Mouse (Mus musculus): Measurements from ENCODE around the gene Hspbap1.

Gene Hspbap1
- long read RNA-seq, experiment 1, partial matches to known transcripts: 1 of 6 reads
- long read RNA-seq, experiment 1, other reads (novel, unspliced or antisense): 1 of 6 reads
- long read RNA-seq, experiment 2, partial matches to known transcripts: 0 of 7 reads
- long read RNA-seq, experiment 2, other reads (novel, unspliced or antisense): 3 of 7 reads

DNA sequence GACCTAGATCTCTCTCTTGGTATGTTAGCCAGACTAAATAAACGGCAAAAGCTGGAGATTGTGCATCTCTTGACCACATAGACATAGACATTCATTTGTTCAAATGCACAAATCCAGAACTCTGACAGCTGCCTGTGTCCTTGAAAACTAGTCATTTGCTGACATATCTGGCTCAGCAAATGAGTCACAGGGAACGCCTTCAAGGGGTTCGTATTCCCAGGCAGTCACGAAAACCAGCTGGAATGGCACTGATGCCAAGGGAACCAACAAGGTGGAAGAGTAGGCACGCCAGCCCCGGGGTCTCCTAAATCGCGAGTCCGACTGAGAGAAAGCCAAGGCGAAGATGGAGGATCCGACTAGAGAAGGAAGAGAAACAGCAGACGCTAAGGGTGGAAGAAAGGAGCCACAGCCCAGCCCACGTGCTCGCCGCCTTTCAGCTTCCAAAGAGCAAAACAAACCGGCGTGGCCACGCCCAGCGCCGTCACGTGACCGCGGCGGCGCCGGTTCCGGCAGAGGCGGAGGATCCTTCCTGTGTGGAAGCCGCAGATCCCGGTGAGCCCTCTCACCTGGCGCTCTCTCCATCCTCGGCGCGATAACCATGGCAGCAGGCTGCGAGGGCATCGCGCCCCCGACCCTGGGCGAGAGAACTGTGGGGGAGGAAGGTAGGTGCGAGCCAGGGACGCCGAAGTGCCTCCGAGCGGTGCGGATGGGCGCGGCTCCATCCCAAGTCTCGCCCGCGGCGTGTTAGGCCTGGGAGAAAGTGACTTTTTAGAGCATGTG is at the start of gene Hspbap1:
TSS of gene Hspbap1 (plus strand) at position 498 of the 780 bp plus-strand sequence.
- intact Hi-C loops (cut with DNase I): no loop called here

GRCm38 (mm10) chr16:35724561-35724960 is 45.6 kb upstream of the Hspbap1 start:
- intact Hi-C loops (cut with DNase I): loop anchor here (10.0 kb wide), 2 partner anchors 180 to 410 kb away; partner anchors contain the start of gene Sema5b

GRCm38 (mm10) chr16:35726601-35727000 is 43.6 kb upstream of the Hspbap1 start:
- intact Hi-C loops (cut with DNase I): loop anchor here (10.0 kb wide), 2 partner anchors 182 to 412 kb away; partner anchors contain the start of gene Sema5b

- intact Hi-C loops (cut with DNase I): loop anchor here (10.0 kb wide), 2 partner anchors 184 to 414 kb away; partner anchors contain the start of gene Sema5b
These were observed 40.9 kb upstream of the Hspbap1 start for GRCm38 (mm10) chr16:35729151-35729738.

DNA sequence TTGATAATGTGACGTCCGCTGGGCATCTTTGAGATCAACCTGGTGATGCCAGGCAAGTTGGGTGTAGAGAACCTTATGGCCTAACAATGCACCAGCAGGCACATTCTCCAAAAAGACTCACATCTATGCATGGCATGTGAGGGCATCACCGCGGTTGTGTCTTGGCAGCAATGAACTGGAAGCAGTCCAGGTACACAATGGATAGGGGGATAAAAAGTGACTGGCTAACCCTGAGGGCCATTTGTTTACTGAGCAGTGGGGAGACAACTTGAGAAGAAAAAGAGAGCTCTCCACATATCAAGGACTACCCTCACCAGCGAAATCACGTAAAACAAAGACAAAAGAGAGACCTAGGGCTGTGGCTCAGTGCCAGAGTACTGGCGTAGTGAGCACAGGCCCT is 38.1 kb upstream of the Hspbap1 start:
- intact Hi-C loops (cut with DNase I): no loop called here

- intact Hi-C loops (cut with DNase I): loop anchor here (1.0 kb wide), 1 partner anchor 83 kb away; no protein-coding TSS in a partner anchor
These were observed 36.1 kb upstream of the Hspbap1 start for GRCm38 (mm10) chr16:35734038-35734437.

DNA sequence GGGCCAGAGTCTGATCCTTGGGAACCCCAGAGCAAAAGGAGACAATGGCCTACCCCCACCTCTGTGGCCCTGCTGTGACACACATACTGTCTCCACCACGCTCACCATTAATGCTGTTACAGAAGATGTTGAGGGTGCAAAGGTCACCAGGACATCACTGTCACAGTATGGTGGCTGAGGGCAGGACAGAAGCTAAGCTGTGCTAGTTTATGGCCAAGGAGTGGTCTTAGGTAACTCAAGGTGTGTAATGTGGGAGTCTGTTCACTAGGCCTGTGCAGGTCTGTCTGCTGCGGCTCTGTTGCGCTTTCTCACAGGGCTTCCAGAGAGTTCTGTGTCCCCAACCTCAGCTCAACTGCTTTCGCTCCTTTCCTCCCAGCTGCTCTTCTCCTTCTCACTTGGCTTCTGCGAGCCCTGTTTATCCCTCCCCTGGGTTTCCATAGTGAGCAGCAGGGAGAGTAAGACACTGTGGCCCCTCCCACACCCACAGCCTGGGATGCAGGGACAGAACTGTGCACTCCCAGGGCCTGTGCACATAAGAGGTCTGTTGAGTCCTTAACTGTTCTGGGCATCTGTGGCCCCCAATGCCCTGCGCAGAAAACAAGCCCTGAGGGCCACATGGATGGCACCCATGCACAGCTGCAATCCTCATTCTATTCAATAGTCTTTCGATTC is 31.9 kb upstream of the Hspbap1 start:
- intact Hi-C loops (cut with DNase I): no loop called here

GRCm38 (mm10) chr16:35739548-35739947 is 30.6 kb upstream of the Hspbap1 start:
- intact Hi-C loops (cut with DNase I): no loop called here

- intact Hi-C loops (cut with DNase I): loop anchor here (5.0 kb wide), 1 partner anchor 42 kb away; no protein-coding TSS in a partner anchor
These were observed 29.8 kb upstream of the Hspbap1 start for GRCm38 (mm10) chr16:35740357-35740756.

DNA sequence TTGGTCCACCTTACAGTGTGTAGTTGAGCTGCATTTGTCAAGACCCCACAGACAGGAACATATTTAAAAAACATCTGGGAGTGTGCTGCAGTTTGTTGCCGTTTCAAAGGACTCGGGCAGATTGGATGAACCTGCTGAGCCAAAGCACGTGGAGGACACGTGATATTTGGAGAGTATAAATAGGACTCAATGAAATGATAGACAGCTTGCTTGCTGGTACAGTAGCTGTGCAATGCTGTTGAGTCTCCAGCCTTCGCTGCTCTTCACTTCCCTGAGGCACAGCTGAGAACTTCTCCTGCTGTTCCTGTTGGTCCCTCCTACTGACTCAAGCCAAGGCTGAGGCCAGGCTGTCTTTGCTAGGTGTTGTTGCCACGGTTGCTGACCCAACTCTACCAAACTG is 29.2 kb upstream of the Hspbap1 start:
- intact Hi-C loops (cut with DNase I): loop anchor here (5.0 kb wide), 1 partner anchor 41 kb away; no protein-coding TSS in a partner anchor

DNA sequence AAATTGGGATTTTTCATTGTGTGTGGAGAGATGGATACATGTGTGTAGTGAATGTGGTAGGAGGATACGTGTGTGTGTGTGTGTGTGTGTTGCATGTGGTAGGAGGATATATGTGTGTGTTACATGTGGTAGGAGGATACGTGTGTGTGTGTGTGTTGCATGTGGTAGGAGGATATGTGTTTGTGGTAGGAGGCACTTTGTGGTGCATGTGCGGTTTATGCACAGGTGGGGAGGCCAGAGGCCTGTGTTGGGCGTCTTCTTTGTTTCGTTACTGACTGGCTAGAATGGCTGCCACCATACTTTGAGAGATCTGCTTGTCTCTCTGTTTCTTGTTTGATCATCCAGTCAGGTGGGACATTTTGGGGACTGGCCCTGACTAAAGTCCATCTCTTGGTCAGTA is 28.6 kb upstream of the Hspbap1 start:
- intact Hi-C loops (cut with DNase I): loop anchor here (5.0 kb wide), 1 partner anchor 41 kb away; no protein-coding TSS in a partner anchor

- intact Hi-C loops (cut with DNase I): loop anchor here (5.0 kb wide), 1 partner anchor 40 kb away; no protein-coding TSS in a partner anchor
These were observed 27.8 kb upstream of the Hspbap1 start for GRCm38 (mm10) chr16:35742251-35742937.

GRCm38 (mm10) chr16:35747417-35748236 is 22.5 kb upstream of the Hspbap1 start:
- intact Hi-C loops (cut with DNase I): no loop called here

DNA sequence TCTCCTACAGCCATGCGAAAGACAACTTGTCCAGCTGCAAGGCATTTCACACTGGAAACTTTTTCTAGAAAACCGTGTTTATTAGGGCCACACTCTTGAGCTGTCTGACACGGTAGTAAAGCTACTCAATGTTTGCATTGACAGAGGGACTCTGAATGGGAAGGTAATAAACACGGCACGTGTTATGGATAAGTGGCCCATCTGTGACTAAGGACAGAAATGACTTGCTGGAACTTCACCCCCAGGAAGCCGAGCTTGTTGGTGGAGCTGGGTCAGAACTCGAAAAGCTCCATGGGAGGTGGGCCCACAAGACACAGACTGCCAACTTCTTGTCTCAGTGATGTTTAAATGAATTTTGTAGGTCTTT is 22.0 kb upstream of the Hspbap1 start:
- intact Hi-C loops (cut with DNase I): no loop called here

- intact Hi-C loops (cut with DNase I): no loop called here
These were observed 20.8 kb upstream of the Hspbap1 start for GRCm38 (mm10) chr16:35749385-35749784.

DNA sequence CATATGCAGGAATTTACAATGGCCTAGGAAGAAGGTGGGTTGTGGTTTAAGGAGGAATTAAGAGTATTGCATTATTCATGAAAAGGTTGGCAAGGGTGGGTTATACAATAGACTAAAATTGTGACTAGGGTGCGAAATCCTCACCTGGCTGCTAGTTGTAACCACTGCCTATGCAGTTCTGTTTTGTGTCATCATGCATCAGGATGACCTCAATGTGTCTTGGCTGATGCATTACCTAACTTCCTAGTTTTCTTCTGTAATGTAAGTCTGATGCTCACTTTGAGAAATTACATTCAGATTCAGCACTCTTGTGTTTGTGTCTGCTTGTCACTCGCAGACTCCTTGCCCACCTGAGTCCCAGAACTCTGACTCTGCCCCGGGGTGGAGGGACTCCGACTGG is 18.3 kb upstream of the Hspbap1 start:
- intact Hi-C loops (cut with DNase I): no loop called here

DNA sequence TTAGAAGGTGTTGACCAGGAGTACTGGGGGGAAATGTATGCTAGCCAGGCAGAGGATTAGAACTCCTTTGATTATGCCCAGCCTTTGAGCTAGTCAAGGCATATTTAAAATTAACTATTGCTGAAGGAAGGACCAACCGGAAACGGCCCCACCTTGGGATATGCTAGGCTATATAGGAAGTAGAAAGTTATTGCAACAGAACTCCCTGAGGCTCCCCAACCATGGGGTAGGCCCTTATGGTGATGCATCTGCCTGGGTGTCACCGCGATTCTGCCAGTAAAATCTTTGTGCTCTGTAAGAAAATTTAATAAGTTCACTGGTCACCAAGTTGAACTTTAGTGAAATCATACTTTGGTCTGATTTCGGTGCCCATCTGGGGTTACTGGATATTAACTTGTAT is 16.2 kb upstream of the Hspbap1 start:
- intact Hi-C loops (cut with DNase I): no loop called here

DNA sequence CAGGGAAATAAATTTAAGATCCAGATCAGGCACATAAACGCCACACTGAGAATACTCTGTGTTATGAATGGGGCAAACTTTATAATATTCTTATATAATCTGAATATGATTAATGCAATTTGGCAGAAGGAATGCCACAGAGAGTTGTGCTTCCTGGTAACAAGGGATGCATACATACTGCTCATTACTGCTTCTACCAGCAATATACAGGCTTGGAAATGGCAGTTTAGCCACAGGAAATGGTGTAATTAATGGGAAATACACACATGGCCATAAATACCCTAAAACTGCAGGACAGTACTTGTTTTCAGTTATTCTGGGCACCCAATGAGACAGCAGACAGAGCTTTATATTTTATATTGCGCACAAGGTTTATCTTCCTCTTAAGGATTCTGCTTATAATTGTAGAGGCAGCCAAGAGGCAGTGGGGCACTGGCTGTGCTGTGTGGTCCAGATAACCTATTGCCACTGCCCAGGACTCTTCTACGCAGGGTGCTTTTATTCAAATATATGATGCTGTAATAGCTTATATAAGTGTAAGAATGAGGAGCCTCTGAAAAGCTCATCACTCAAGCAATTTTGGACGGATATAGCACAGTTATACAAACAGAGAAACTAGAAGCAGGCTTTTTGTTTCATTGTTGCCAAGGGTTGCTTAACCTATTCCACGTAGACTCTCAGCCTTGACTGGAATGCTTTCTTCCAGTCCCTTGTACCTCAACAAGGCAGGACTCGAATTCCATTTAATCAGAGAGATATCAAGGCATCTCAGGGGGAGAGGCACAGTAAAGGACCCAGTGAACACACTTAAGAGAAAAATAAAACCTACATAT is 14.5 kb upstream of the Hspbap1 start:
- intact Hi-C loops (cut with DNase I): no loop called here

DNA sequence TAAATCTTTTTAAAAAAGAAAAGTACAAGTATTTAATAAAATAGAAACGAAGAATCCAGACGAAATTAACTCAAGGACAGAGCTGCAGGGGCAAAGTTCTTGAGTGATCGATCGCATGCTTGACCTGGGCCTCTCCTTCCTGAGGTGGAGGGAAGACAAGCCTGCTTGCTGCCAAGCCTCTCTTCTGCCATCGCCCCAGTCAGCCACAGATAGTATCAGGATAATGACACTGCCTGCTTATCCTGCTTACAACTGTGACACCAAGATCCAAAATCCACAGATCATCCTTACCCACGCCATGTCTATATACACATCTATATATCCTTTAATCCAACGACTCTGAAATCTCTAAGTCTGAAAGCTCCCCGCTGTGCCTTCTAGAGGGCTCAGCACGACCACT is 13.5 kb upstream of the Hspbap1 start:
- intact Hi-C loops (cut with DNase I): no loop called here
